Mouse (Mus musculus): Measurements from ENCODE around the gene Hjurp. TPM values are rescaled to one million over a fixed set of nuclear protein-coding genes. Genes with fewer than 3 reads are reported as not detected.

Hjurp gene
- polyA plus RNA-seq, 1 experiment from 2014 or later = 107 TPM

DNA sequence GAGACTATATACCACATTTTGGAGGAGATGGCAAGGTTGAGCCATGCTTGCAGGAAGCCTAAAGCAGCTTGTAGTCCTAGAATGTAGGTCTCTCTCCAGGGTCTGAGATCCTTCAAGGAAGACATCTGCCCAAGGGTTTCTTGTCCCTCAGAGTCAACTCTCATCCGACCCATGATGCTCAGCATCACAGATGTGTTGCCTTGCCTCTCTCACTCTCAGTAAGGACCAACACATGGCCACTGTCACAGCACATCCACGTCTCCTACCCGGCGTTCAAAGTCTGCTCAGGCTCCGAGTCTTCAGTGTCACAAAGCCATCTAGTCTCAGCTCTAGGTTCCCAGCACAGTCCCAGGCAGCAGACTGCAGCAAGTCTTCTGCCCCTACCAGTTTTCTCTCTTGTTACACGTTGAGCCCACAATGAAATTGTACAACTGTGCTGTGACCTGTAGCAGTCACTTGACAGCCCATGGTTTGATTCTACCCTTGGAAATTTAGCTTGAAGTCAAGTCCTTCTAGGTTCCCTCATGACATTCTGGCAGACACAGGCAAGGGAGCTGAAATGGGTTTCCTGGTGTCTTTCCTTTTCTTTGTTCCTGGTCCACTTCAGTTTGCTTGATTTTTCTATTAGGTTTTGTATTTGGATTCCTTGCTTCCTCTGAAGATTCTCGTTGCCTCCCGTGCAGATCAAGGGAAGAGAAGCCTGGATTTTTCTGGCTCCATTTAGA is 27.0 kb upstream of the Hjurp start:
- H3K36me3 ChIP-seq = no peaks in the 10 kb centered on the region
- no peak overlapping the region for H3K27ac ChIP-seq
- no peak overlapping the region for H3K4me3 ChIP-seq (replicated peaks)
- H3K4me1 ChIP-seq (replicated peaks) = no peaks in the 10 kb centered on the region
- H3K27me3 ChIP-seq = no peaks in the 10 kb centered on the region
- no peak for ATAC-seq
- H3K9me3 ChIP-seq = peaks cover 89% of the 10 kb centered on the region
- H3K9ac ChIP-seq (replicated peaks) = no peak overlapping the region
- no peak overlapping the region for H3K4me2 ChIP-seq (replicated peaks)
- 58% methylated on average over 8 of the region's 8 CpGs for WGBS

DNA sequence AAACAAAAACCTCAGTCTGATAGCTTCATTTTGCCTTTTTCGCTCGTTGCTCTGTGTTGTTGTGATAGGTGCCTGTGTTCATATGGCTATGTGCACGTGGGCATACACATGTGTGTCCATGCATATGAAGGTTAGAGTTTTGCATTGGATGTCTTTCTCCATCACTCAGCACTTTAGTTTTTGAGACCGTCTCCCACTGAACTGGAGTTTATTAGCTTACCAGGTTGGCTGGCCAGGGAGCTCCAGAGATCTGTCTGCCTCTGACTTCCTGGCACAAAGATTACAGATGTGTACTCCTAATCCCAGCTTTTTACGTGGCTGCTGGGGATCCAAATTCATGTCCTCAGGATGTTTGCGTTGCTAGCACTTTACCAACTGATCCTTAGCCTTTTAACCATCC is 26.3 kb upstream of the Hjurp start:
- Histone ChIP-seq H3K9ac (replicated peaks) (no peak overlapping the region), H3K36me3 (no peaks in the 10 kb centered on the region), H3K27ac (no peak overlapping the region), H3K4me3 (replicated peaks) (no peak overlapping the region), H3K4me2 (replicated peaks) (no peak overlapping the region), H3K9me3 (peaks cover 89% of the 10 kb centered on the region), H3K27me3 (no peaks in the 10 kb centered on the region), H3K4me1 (replicated peaks) (no peaks in the 10 kb centered on the region)
- WGBS = 64% methylated on average over 6 of the region's 6 CpGs
- ATAC-seq = no peak

DNA sequence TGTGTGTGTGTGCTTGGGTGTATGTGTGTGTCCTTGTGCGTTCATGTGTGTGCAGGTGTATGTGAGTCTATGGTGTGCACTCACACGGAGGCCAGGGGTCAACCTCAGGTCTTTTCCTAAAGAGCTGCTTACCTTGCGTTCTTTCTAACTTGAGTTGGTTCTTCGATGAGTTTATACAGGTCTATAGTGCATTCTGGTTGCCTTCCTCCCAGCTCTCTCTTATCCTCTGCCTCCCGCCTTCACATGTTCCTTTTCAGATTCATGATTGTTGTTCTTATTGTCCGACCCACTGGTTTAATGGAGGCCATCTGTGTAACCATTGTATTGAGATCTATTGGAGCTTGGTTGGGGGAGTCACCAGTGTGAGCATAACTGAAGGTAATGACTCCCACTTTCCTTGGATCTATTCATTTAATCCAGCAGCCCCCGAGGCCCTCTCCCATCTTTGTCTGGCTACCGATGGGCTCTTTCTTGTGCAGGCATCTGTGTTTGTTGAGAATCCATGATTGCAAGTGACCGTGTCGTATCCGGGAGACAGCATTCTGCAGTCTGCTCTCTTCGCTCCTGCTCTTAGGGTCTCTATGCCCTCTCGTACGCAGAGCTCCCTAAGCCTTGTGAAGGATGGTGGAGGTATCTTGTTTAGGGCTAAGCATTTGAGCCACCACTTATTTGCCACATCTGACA is 24.8 kb upstream of the Hjurp start:
- no peak overlapping the region for H3K4me2 ChIP-seq (replicated peaks)
- ATAC-seq = no peak
- H3K9ac ChIP-seq (replicated peaks) = no peak overlapping the region
- WGBS = 65% methylated on average over 14 of the region's 14 CpGs
- H3K4me1 ChIP-seq (replicated peaks) = no peaks in the 10 kb centered on the region
- H3K4me3 ChIP-seq (replicated peaks) = no peak overlapping the region
- no peaks in the 10 kb centered on the region for H3K36me3 ChIP-seq
- no peaks in the 10 kb centered on the region for H3K27me3 ChIP-seq
- H3K27ac ChIP-seq = no peak overlapping the region
- peaks cover 90% of the 10 kb centered on the region for H3K9me3 ChIP-seq

DNA sequence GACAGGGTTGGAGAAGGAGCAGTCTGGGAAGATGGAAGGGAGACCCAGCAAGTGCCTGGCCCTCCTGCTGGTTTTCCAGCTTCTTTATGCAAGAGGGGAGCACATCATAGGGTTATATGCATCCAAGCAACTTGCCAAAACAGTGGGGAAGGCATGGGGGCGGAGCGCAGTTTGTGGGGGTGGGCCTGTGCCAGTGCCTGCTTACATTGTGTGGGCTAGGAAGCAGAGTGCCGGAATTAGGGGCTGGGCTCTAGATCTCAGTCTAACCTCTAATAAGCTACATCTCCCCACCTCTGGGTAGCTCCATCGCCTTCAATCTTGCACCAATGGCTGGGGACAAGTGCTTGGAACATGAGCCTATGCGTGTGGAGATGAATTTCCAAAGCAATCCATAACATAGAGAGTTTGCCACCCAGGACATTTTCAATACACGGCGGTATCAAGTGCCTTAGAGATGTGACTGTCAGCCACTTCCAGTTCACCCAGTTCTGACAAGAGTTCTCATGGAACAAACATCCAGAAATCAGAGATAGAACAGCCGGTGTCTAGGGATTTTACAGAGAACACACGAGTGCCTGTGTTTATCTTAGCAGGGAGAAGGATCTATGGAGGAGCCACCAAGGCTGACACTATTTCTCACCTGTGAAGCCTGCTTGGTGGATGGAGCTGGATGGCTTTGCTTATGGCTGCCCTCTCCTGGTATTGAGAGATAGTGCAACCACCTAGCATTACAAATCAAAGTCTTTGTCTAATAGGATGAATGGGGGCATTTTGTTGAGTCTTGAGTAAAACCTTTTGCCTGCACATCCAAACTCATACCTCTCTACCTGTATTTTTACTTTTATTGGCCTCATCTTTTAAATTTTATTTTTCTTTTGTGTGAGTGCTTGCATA is 23.9 kb upstream of the Hjurp start:
- Histone ChIP-seq H3K27me3 (no peaks in the 10 kb centered on the region), H3K4me1 (replicated peaks) (no peaks in the 10 kb centered on the region), H3K36me3 (no peaks in the 10 kb centered on the region), H3K4me3 (replicated peaks) (no peak overlapping the region), H3K9ac (replicated peaks) (no peak overlapping the region), H3K9me3 (peaks cover 85% of the 10 kb centered on the region), H3K27ac (no peak overlapping the region), H3K4me2 (replicated peaks) (no peak overlapping the region)
- ATAC-seq = peak; percentile 22
- WGBS = 70% methylated on average over 9 of the region's 9 CpGs

DNA sequence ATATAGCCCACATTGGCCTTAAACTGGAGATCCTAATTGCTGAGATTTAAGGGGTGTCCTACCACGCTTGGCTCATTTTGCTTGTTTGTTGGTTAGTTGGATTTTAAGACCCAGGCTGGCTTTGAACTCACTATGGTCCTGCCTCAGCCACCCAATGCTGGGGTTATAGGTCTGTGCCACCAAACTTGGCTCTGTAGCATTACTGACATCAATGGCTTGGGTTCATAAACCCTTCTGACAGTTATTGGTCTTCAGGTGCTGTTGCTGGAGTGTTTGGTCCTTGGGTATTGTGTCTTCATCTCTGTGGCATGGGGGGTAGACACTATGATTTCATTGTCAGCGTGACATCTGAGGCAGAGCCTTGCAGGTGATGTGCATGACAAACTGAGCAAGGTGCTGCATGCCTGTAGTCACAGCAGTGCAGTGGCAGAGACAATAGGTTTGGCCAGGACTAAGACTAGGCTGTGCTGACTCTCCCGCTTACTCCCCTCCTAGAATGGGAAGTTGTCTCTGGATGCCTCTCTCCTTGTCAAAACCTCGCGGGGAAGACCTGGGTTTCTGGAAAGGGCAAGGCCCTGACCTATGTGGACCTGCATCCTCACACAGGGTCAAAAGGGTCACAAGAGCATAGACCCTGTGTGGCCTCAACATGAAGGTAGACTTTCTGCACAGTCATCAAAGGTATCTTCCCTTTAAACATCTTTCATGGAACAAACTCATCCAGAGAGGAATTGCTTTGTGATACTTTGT is 23.0 kb upstream of the Hjurp start:
- WGBS = 46% methylated on average over 5 of the region's 5 CpGs
- Histone ChIP-seq H3K4me3 (replicated peaks) (no peak overlapping the region), H3K9me3 (peaks cover 87% of the 10 kb centered on the region), H3K4me1 (replicated peaks) (no peaks in the 10 kb centered on the region), H3K9ac (replicated peaks) (no peak overlapping the region), H3K36me3 (no peaks in the 10 kb centered on the region), H3K27ac (no peak overlapping the region), H3K27me3 (no peaks in the 10 kb centered on the region), H3K4me2 (replicated peaks) (no peak overlapping the region)
- ATAC-seq = peak; percentile 13; the same call in 1 of the 2 replicates

DNA sequence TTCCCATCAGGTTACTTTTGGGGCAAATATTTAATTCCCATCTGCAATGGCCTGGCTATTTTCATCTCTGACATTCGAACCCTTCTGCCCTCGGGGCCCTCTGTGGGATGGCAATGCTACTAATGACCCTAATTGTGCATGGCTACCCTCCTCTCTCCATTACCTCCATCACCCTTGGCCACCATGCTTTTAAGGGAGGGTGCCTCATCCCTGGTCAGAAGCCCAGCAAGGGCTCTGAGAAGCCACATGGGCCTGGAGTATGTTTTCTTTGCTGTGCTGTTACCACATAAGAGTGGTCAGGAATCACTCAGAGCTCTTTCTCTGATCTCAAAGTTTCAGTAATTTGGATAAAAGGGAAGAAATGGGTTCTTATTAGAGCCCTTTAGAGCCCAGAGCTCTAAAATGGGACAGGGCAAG is 22.1 kb upstream of the Hjurp start:
- Histone ChIP-seq H3K9me3 (peaks cover 84% of the 10 kb centered on the region), H3K27ac (no peak overlapping the region), H3K36me3 (no peaks in the 10 kb centered on the region), H3K4me1 (replicated peaks) (no peaks in the 10 kb centered on the region), H3K4me3 (replicated peaks) (no peak overlapping the region), H3K4me2 (replicated peaks) (no peak overlapping the region), H3K9ac (replicated peaks) (no peak overlapping the region), H3K27me3 (no peaks in the 10 kb centered on the region)
- ATAC-seq = no peak
- WGBS = 85% methylated on average over 2 of the region's 2 CpGs

DNA sequence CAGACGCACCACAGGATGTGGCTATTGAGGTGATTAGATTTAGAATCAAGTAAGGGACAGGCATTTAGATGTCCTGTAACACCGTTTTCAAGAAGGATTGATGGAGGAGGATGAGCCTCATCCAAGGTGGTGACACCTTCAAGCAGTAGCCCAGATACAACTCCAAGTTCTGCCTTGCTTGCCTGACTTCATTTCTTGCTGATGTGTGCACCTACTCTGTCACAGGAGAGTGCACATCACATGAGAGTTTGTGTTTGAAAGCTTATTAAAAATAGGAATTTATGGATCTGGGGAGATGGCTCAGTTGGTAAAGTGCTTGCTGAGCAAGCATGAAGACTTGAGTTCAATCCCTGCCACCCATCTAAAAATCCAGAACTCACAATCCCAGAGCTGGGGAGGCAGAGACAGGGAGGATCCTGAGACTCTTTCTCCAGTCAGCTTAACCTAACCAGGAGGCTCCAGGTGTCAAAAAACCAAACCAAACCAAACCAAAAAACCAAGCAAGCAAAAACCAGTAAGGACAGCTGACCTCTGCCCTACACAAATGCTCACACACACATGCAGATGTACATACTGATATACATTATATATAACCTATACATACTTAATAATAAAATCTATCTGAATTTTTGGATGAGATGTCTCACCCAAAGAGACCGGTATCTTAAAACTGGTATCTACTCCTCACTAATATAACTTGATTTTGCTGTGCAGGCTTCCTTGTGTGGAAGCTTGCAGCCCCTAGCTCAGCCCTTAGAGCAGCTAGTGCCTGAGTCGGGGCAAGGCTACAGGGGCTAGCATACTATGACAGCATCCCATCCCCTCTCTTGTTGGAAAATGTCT is 21.5 kb upstream of the Hjurp start:
- peaks cover 81% of the 10 kb centered on the region for H3K9me3 ChIP-seq

DNA sequence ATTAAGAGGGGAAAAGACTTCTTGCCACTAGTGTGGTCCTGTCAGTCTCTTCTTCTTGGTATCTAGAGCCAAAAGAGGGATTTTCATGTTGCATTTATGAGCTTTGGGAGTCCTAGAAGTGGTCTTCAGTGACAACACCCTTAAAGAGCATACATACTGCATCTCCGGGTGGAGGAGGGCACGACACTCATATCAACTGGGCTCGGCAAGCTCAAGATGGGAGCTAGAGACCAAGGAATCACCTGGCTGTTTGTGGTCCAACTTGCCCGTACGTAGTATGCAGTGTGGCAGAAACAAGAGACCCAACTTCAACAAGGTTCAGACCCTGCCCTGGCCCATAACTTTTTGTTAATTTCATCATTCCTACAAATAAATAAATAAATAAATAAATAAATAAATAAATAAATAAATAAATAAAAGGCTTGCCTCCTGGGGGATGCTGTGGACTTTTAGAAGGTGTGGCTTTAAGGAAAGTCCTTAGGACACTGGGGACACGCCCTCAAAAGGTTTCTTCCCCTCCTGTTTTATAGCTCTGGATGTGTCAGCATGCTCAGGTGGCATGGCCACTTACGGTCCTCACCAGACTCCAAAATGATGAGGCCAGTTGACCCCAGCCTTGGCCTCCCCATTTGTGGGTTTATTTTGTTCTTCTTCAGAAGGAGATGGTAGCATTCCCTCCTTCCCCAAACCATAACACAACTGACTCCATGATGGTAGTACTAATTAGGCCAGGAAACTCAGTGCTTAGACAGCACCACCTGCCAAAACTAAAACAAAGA is 20.2 kb upstream of the Hjurp start:
- WGBS = 64% methylated on average over 7 of the region's 7 CpGs
- H3K9me3 ChIP-seq = peaks cover 73% of the 10 kb centered on the region
- no peak overlapping the region for H3K4me3 ChIP-seq (replicated peaks)

More for the DNA sequence above, 21.5 kb upstream of the Hjurp start:
- Histone ChIP-seq H3K36me3 (no peaks in the 10 kb centered on the region), H3K4me2 (replicated peaks) (no peak overlapping the region), H3K27ac (no peak overlapping the region), H3K9ac (replicated peaks) (no peak overlapping the region), H3K4me1 (replicated peaks) (no peaks in the 10 kb centered on the region), H3K27me3 (no peaks in the 10 kb centered on the region), H3K4me3 (replicated peaks) (no peak overlapping the region)
- no peak for ATAC-seq
- WGBS = 62% methylated on average over 4 of the region's 4 CpGs

DNA sequence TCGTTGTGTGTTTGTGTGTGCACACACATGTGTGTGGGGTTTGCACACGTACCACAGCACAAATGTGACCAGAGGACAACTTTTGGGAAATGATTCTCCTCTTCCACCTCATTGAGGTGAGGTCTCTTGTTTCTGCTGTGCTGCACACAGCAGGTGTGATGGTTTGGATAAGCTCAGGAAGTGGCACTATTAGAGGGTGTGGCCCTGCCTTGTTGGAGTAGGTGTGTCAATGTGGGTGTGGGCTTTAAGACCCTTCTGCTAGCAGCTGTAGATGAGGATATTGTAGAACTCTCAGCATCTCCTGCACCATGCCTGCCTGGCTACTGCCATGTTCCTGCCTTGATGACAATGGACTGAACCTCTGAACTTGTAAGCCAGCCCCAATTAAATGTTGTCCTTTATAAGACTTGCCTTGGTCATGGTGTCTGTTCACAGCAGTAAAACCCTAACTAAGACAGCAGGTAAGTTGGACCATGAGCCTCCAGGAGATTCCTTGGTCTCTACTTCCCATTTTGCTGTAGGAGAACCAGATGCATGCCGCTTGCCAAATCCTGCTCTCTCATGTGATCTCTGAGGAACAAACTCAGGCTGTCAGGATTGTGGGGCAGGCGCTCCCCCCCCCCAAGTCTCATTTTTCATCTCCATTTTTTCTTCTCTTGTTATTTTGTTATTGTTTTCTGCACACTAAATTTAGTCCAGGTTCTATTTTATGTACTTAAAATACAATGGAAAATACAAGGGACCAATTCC is 18.9 kb upstream of the Hjurp start:
- ATAC-seq = peak; percentile 19; the same call in 1 of the 2 replicates
- H3K4me2 ChIP-seq (replicated peaks) = no peak overlapping the region
- H3K4me1 ChIP-seq (replicated peaks) = no peaks in the 10 kb centered on the region
- no peak overlapping the region for H3K9ac ChIP-seq (replicated peaks)
- H3K36me3 ChIP-seq = no peaks in the 10 kb centered on the region
- H3K4me3 ChIP-seq (replicated peaks) = no peak overlapping the region
- no peak overlapping the region for H3K27ac ChIP-seq
- WGBS = 74% methylated on average over 4 of the region's 4 CpGs
- no peaks in the 10 kb centered on the region for H3K27me3 ChIP-seq
- peaks cover 70% of the 10 kb centered on the region for H3K9me3 ChIP-seq

More for the DNA sequence above, 20.2 kb upstream of the Hjurp start:
- Histone ChIP-seq H3K36me3 (no peaks in the 10 kb centered on the region), H3K27me3 (no peaks in the 10 kb centered on the region), H3K4me2 (replicated peaks) (no peak overlapping the region), H3K9ac (replicated peaks) (no peak overlapping the region), H3K4me1 (replicated peaks) (no peaks in the 10 kb centered on the region), H3K27ac (no peak overlapping the region)
- no peak for ATAC-seq

DNA sequence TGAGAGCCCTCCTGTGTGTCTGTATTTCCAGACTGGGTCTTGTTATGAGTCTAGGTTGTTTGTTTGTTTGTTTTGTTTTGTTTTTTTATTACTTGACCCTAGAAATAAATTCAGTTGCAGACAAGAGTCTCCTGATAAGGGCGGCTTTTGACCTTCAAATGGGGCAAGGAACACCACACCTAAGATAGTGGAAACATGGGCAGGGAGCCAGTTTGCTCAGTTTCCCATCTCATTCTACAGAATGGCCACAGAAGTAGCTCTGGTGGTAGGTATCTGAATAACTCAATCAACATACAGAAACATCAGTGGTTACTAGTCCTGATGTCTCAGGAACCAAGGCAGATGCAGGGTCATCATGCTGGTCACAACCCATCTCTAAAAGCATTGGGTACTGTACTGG is 17.2 kb upstream of the Hjurp start:
- ATAC-seq = no peak
- 21% methylated on average over 1 of the region's 1 CpGs for WGBS
- Histone ChIP-seq H3K27me3 (no peaks in the 10 kb centered on the region), H3K4me3 (replicated peaks) (no peak overlapping the region), H3K27ac (no peak overlapping the region), H3K36me3 (no peaks in the 10 kb centered on the region), H3K9ac (replicated peaks) (no peak overlapping the region), H3K4me2 (replicated peaks) (no peak overlapping the region), H3K9me3 (peaks cover 66% of the 10 kb centered on the region), H3K4me1 (replicated peaks) (no peaks in the 10 kb centered on the region)
